8 mouse cellular contexts compared by ENCODE assay signal in genomic region chr19:58456491-58457061, GRCm38 (mm10). TPM values are rescaled to one million over a fixed set of nuclear protein-coding genes. Genes with fewer than 3 reads are reported as not detected.
DNase-seq lines count a peak whose midpoint lies in the region; ATAC-seq and TF ChIP-seq lines count a peak whose summit lies in the region.

No protein-coding gene starts in this region.

- peak overlapping the region; percentile 61 for H3K9ac ChIP-seq in midbrain, embryonic 11.5 days (ENCODE audit: low read length)

- H3K27me3 ChIP-seq in E14TG2a.4 (ENCODE audit: insufficient read depth, low read length): peaks cover 73% of the 10 kb centered on the region
- H3K27me3 ChIP-seq in hindbrain, embryonic 10.5 days (ENCODE audit: insufficient read depth, poor library complexity, severe bottlenecking): peaks cover 77% of the 10 kb centered on the region
- H3K27me3 ChIP-seq in midbrain, embryonic 11.5 days (ENCODE audit: control insufficient read depth, insufficient read depth, low read length): peaks cover 22% of the 10 kb centered on the region

- H3K27ac ChIP-seq in hindbrain, embryonic 10.5 days: peak overlapping the region; percentile 89
- H3K27ac ChIP-seq in midbrain, embryonic 11.5 days (ENCODE audit: low read depth, low read length): peak overlapping the region; percentile 67

- H3K4me3 ChIP-seq in E14TG2a.4 (replicated peaks; ENCODE audit: low read length): peak overlapping the region; percentile 77; the same call in 1 of the 2 replicates
- peak overlapping the region; percentile 65 for H3K4me3 ChIP-seq in hindbrain, embryonic 10.5 days
- H3K4me3 ChIP-seq in midbrain, embryonic 11.5 days (ENCODE audit: low read depth, low read length): peak overlapping the region; percentile 51

- peaks cover 41% of the 10 kb centered on the region for H3K4me1 ChIP-seq in E14TG2a.4 (replicated peaks; ENCODE audit: low read depth, low read length)
- peaks cover 67% of the 10 kb centered on the region for H3K4me1 ChIP-seq in hindbrain, embryonic 10.5 days (replicated peaks)
- H3K4me1 ChIP-seq in midbrain, embryonic 11.5 days (ENCODE audit: control insufficient read depth, insufficient read depth, low read length): peaks cover 13% of the 10 kb centered on the region

- peaks cover 10% of the 10 kb centered on the region for H3K9me3 ChIP-seq in E14TG2a.4 (ENCODE audit: low read length)
- H3K9me3 ChIP-seq in hindbrain, embryonic 10.5 days: no peaks in the 10 kb centered on the region
- H3K9me3 ChIP-seq in midbrain, embryonic 11.5 days (ENCODE audit: control insufficient read depth, low read length): no peaks in the 10 kb centered on the region

- no peak for TF ChIP-seq CTCF in E14TG2a.4 (conservative IDR thresholded peaks at IDR 0.05; ENCODE audit: low read length)

- peak; percentile 31 for ATAC-seq in midbrain, embryonic 11.5 days (ENCODE audit: low FRiP score)

- 6% methylated on average over 16 of the region's 16 CpGs for WGBS in hindbrain, embryonic 10.5 days
- 8% methylated on average over 16 of the region's 16 CpGs for whole genome bisulfite sequencing in midbrain, embryonic 11.5 days

- peak overlapping the region; percentile 86 for H3K4me2 ChIP-seq in midbrain, embryonic 11.5 days

- DNase-seq in adrenal gland, postnatal 14 days: peak; percentile 6
- DNase-seq in adrenal gland, postnatal 10 days: no peak
- peak; percentile 70 for DNase-seq in hindbrain, embryonic 10.5 days (ENCODE audit: low spot score)
- peak; percentile 96 for DNase-seq in midbrain, embryonic 11.5 days (ENCODE audit: low spot score, missing footprints)
- DNase-seq in gastrocnemius, postnatal 25 days: no peak
- no peak for DNase-seq in ovary, postnatal 36 days (ENCODE audit: low spot score)
- DNase-seq in cerebellum, postnatal 36 days: no peak

- H3K36me3 ChIP-seq in E14TG2a.4 (ENCODE audit: insufficient read depth, low read length): no peaks in the 10 kb centered on the region
- no peaks in the 10 kb centered on the region for H3K36me3 ChIP-seq in hindbrain, embryonic 10.5 days
- H3K36me3 ChIP-seq in midbrain, embryonic 11.5 days (ENCODE audit: control insufficient read depth, insufficient read depth, low read length): no peaks in the 10 kb centered on the region

RNA-seq across cellular contexts. Expression of gene Gfra1, which starts 0.9 kb away (rescaled TPM):
- total RNA-seq in adrenal gland, postnatal 14 days (2021): 2.8 and 10.1 TPM in 2 replicates
- 10 to 100 TPM in 1 of 2 experiments, 1 to 10 TPM in 1; 5.6 to 11.9 TPM for total RNA-seq in adrenal gland, postnatal 10 days (2021)
- 26.7 and 35.8 TPM in 2 replicates for polyA plus RNA-seq in hindbrain, embryonic 10.5 days (2016; fragmentation: Nextera tagmentation; extraction: Ambion mirVana)
- 26.7 and 28.5 TPM in 2 replicates for polyA plus RNA-seq in midbrain, embryonic 11.5 days (2014; fragmentation: Nextera tagmentation; extraction: Ambion mirVana)
- 1 to 10 TPM; 2.1 to 3.2 TPM for total RNA-seq in gastrocnemius, postnatal 25 days (2021)

RNA-seq across cellular contexts. Expression of gene Ccdc172, which starts 55.2 kb away (rescaled TPM):
- total RNA-seq in adrenal gland, postnatal 14 days (2021): not detected in 2 replicates
- total RNA-seq in adrenal gland, postnatal 10 days (2021): not detected
- not detected in 2 replicates for polyA plus RNA-seq in hindbrain, embryonic 10.5 days (2016; fragmentation: Nextera tagmentation; extraction: Ambion mirVana)
- not detected in 2 replicates for polyA plus RNA-seq in midbrain, embryonic 11.5 days (2014; fragmentation: Nextera tagmentation; extraction: Ambion mirVana)
- not detected for total RNA-seq in gastrocnemius, postnatal 25 days (2021)

Comparison
In these comparisons a context has a peak if more than half of its experiments do, and no peak if none do; other contexts are left out.
1. DNase-seq: peak in adrenal gland, postnatal 14 days (single experiment), hindbrain, embryonic 10.5 days (single experiment) and midbrain, embryonic 11.5 days (single experiment); none in adrenal gland, postnatal 10 days (single experiment), gastrocnemius, postnatal 25 days (single experiment), ovary, postnatal 36 days (single experiment) and cerebellum, postnatal 36 days (0 of 2).
2. Peak in every context shown above with its lines, with median percentiles within 50 percentile points of each other: H3K4me3 ChIP-seq.